Mouse (Mus musculus) kidney, embryonic 14.5 days (tissue): ENCODE data around the gene Camta1. TPM values are rescaled to one million over a fixed set of nuclear protein-coding genes. Genes with fewer than 3 reads are reported as not detected.

Source experiments
- ATAC-seq: fragments of 200-750 bp; cut with Nextera tagmentation; 2 replicates; pipeline ENCODE4 v1.8.0; 2017; ENCODE audit warnings: moderate number of reproducible peaks, mild to moderate bottlenecking, moderate TSS enrichment, moderate library complexity; ENCODE audit not compliant: low FRiP score, low TSS enrichment
- H3K27ac ChIP-seq: fragments of 300-500 bp; sonication (generic); 2 replicates; pipeline ENCODE4 v1.5.1; 2014; ENCODE audit warnings: low read depth, mild to moderate bottlenecking, low read length, moderate library complexity, mixed read lengths
- H3K27me3 ChIP-seq: fragments of 300-500 bp; sonication (generic); 2 replicates; pipeline ENCODE4 v1.6.1; 2014; ENCODE audit warnings: mild to moderate bottlenecking, low read length; ENCODE audit not compliant: control insufficient read depth, insufficient read depth
- H3K36me3 ChIP-seq: fragments of 300-500 bp; sonication (generic); 2 replicates; pipeline ENCODE4 v1.6.1; 2014; ENCODE audit warnings: low read length, mixed read lengths; ENCODE audit not compliant: control insufficient read depth, insufficient read depth
- H3K4me1 ChIP-seq: fragments of 300-500 bp; sonication (generic); 2 replicates; pipeline ENCODE4 v1.6.1; 2014; ENCODE audit warnings: low read length, mixed read lengths; ENCODE audit not compliant: control insufficient read depth, insufficient read depth
- H3K4me2 ChIP-seq: fragments of 300-500 bp; sonication (generic); replicated peaks from 2 replicates; pipeline ENCODE4 v1.6.1; 2014; ENCODE audit warnings: low read depth, mild to moderate bottlenecking, low read length
- H3K4me3 ChIP-seq: fragments of 300-500 bp; sonication (generic); 2 replicates; pipeline ENCODE4 v1.5.1; 2014; ENCODE audit warnings: mild to moderate bottlenecking, low read length
- H3K9ac ChIP-seq: fragments of 300-500 bp; sonication (generic); 2 replicates; pipeline ENCODE4 v1.6.1; 2014; ENCODE audit warnings: low read depth, mild to moderate bottlenecking, low read length, moderate library complexity
- H3K9me3 ChIP-seq: fragments of 300-500 bp; sonication (generic); 2 replicates; pipeline ENCODE4 v1.6.1; 2016; ENCODE audit warnings: low read length; ENCODE audit not compliant: control insufficient read depth
- WGBS: fragments of 180-500 bp; shearing (Covaris S2); extraction: QIAGEN DNeasy Blood & Tissue Kit; methylation state at CpG from one replicate; pipeline ENCODE4 v1.1.7; 2014; 5-methylcytosine and 5-hydroxymethylcytosine counted together
- polyA plus RNA-seq: library from polyadenylated mRNA; unstranded; fragments of >200 nt; fragmentation: Nextera tagmentation; extraction: Ambion mirVana; gene quantifications from 2 replicates; pipeline ENCODE4 v1.2.1, GENCODE M21; 2014

Gene Camta1
- polyA plus RNA-seq, 1 experiment from 2014 or later = 107 TPM

DNA sequence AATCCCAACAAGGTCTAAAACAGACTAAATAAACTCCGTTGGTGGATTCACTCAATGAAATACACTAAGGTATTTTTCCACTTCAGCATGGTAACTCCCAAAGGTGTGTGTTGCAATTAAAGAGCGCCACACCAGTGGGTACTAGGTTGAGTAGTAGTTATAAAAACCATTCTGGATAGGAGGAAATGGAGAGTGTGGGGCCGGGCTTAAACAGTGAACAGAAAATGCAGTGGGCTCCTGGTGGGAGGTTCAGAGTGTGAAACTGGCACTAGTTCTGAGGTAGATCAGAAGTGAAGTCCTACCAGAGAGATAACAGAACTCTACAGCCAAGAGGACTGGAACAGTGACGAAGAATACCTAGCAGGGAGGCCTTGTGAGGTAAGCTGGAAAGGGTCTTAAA, 803.0 kb downstream of the Camta1 start:
- no peaks in the 10 kb centered on the region for H3K27me3 ChIP-seq
- H3K9ac ChIP-seq = no peak overlapping the region
- 0 out of 2 replicates have a peak, but pooled peaks cover 6% of the 10 kb centered on the region for H3K4me1 ChIP-seq
- ATAC-seq = no peak
- peak overlapping the region; percentile 89; the same call in 1 of the 2 replicates for H3K4me3 ChIP-seq
- no peaks in the 10 kb centered on the region; the same call in 1 of the 2 replicates for H3K9me3 ChIP-seq
- peak overlapping the region; percentile 44; the same call in 1 of the 2 replicates for H3K4me2 ChIP-seq
- 86% methylated on average over 4 of the region's 4 CpGs for WGBS
- no peak overlapping the region for H3K27ac ChIP-seq
- peaks cover 9% of the 10 kb centered on the region; the same call in 1 of the 2 replicates for H3K36me3 ChIP-seq

DNA sequence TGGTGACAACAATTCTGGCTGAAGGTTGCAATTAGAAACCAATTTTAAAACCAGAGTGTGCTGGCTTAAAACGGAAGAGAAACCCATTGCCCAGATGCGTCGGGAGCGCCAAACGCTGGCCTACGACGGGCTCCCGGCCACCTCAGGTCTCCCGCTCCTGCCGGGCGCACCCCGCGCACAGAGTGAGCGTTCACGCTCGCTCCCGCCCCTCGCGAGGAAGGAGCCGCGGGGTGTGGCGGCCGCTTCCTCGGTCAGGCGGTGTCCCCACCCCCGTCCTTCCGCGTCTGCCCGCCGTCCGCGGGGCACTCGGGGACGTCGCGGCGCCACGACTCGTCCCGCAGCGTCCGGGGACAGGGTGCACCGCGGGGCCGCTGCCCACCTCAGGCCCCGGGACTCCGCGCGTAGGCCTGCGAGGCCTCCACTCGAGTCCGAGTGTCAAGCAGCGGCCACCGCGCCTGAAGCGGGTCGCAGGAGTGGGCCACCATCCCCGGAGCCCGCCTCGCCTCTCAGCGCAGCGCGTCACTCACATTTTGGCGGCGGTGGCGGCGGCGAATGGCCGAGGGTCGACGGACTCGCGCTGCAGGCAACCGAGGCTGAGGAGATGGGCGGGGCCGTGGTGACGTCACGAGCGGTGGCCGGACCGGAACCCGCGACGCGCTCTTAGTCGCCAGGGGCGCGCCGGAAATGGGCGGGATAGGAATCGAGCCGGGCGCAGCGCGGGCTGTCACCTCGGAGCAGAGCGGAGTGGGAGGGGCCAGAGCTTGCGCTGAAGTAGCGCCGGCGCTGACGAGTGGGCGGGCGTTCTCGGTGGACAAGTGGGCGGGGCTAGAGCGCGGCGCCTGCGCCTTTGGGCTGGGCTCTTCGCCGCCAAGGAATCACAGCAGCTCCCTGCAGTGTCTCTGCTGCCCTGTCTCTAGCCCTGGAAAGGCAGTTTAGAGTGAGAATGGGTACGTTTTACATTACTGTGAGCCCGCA, 804.0 kb downstream of the Camta1 start, which contains the start of gene Vamp3:
Gene Vamp3, minus strand, starts transcription at position 617 of the 975 bp plus-strand sequence.
- H3K9me3 ChIP-seq = no peaks in the 10 kb centered on the region; the same call in 1 of the 2 replicates
- H3K4me3 ChIP-seq = peak within 1 kb of the TSS; percentile 89
- no peaks in the 10 kb centered on the region for H3K27me3 ChIP-seq
- H3K4me1 ChIP-seq = 0 out of 2 replicates have a peak, but pooled peaks cover 6% of the 10 kb centered on the region
- H3K4me2 ChIP-seq = peak within 1 kb of the TSS; percentile 72
- H3K9ac ChIP-seq = peak within 1 kb of the TSS; percentile 92
- WGBS = under 1% methylated on average over 80 of the region's 114 CpGs
- H3K27ac ChIP-seq = peak within 1 kb of the TSS; percentile 88
- H3K36me3 ChIP-seq = peaks cover 13% of the 10 kb centered on the region; the same call in 1 of the 2 replicates
- ATAC-seq = peak; percentile 99

DNA sequence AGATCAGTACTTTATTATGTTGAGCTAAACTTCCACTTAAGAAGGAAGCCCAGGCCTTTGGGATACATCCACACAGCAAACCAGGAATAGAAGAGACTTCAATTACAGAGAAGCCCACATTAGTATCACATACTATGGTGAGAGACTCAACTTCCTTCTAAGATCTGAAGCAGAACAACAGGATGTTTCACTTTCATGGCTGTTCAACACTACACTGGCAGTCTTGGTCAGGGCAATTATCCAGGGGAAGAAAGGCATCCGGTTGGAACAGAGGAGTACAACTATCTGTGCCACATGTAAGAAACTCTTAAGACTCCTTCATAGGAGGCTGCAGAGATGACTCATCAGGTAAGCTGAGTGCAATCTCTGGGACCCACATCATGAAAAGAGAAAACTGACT, 810.5 kb downstream of the Camta1 start:
- no peak overlapping the region for H3K4me2 ChIP-seq

DNA sequence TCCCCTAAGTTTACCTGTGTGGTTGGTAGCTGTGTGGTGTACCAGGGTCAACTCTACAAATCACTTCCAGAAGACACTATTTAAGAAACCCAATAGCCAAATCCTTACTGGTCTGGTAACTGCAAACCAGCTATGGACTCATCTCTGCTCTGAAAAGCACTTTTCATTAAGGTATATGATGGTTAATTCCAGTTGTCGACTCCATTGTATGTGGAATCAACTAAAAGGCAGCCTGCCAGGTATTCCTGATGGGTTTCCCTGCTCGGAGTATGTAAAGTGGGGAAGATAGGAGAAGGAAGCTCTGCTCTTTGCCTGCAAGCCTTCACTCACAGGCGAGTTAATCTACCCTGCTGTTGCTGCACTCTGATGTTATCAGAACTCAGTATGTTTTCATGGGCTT, 815.2 kb downstream of the Camta1 start:
- Histone ChIP-seq H3K9me3 (no peaks in the 10 kb centered on the region), H3K4me1 (peaks cover 8% of the 10 kb centered on the region), H3K4me2 (no peak overlapping the region), H3K9ac (no peak overlapping the region), H3K27ac (no peak overlapping the region), H3K36me3 (peaks cover 30% of the 10 kb centered on the region; the same call in 1 of the 2 replicates), H3K4me3 (no peak overlapping the region), H3K27me3 (no peaks in the 10 kb centered on the region)
- ATAC-seq = no peak
- WGBS = 95% methylated on average over 3 of the region's 3 CpGs

More for the DNA sequence above, 810.5 kb downstream of the Camta1 start:
- Histone ChIP-seq H3K36me3 (peaks cover 48% of the 10 kb centered on the region; the same call in 1 of the 2 replicates), H3K27ac (no peak overlapping the region), H3K4me1 (0 out of 2 replicates have a peak, but pooled peaks cover 1% of the 10 kb centered on the region), H3K27me3 (no peaks in the 10 kb centered on the region), H3K9ac (no peak overlapping the region), H3K9me3 (no peaks in the 10 kb centered on the region), H3K4me3 (no peak overlapping the region)
- 78% methylated on average over 1 of the region's 1 CpGs for WGBS
- no peak for ATAC-seq

DNA sequence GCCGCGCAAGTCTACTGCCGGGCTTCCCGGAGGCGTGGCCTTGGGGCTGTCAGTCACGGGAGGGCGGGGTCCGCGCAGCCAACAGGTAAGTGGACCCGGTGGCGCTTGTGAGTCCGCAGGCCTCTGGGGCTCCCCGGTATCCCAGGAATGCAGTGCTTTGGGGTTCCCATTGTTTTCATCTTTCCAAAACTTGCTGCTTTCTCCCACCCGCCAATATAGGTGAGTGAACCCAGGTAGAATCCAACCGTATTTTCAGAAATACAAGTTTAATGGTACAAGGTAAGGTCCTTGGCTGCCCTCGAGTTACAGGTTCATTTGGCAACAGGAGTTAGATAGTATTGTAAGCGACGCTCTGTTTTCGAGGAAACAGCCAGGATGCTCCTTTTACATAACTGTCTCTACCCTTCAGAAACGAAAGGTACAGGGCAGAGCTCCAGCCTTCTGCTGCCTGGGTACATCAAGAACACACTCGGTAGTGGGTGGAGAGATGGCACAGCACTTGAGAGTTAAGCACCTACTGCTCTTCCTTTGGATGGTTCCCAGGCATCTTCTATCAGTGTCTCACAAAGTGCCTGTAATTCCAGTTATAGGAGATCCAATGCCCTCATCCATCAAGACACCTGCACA, 816.6 kb downstream of the Camta1 start:
- H3K27ac ChIP-seq = no peak overlapping the region
- ATAC-seq = no peak
- peak overlapping the region; percentile 99 for H3K4me2 ChIP-seq
- H3K9me3 ChIP-seq = no peaks in the 10 kb centered on the region
- 3% methylated on average over 21 of the region's 21 CpGs for WGBS
- H3K4me3 ChIP-seq = peak overlapping the region; percentile 61
- H3K36me3 ChIP-seq = peaks cover 25% of the 10 kb centered on the region; the same call in 1 of the 2 replicates
- H3K27me3 ChIP-seq = no peaks in the 10 kb centered on the region
- peak overlapping the region; percentile 37; the same call in 1 of the 2 replicates for H3K9ac ChIP-seq
- H3K4me1 ChIP-seq = peaks cover 8% of the 10 kb centered on the region

DNA sequence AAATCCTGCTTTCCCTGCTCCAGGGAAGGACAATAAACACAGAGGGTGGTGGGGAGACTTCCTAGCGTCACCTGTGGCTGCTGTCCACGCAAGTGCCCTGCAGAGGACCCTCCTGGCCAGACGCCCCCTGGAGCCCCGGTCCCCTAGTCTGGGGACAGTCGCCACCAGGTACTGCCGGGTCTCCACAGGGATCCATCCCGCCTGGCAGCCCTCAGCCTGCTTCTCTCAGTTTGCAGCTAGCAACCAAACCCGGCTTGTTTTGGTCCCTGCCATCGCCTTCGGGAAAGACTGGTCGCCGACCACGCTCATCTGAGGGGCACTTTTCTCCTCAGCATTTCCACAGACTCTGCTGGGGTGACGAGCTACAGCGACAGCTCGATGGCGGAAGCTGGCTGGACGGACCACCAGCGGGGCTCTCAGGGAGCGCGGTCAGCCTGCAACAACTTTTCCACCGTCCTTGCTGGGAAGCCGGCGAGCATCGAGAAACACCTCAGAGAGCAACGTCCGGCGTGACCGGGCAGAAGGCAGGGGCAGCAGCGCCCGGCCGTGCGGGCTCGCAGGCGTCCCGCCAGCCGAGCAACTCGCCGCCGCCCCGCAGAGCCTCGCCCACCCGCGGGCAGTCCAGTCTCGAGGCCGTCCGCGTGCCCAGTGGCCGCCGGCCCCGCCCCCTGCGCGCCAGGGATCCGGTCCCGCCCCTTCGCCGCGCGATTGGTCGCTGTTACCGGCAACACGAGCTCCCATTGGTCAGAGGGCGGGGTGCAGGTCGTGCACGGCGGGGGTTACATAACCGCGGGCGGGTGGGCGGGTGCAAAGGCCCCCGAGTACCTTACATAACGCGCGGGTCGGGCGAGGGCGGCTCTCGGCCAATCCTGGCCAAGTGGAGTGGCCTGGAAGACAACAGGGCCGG, 817.4 kb downstream of the Camta1 start, which contains the start of gene Per3:
Gene Per3, minus strand, starts transcription at position 629 of the 907 bp plus-strand sequence.
- peak; percentile 99 for ATAC-seq
- peaks cover 8% of the 10 kb centered on the region for H3K4me1 ChIP-seq
- H3K4me2 ChIP-seq = peak within 1 kb of the TSS; percentile 99
- WGBS = under 1% methylated on average over 73 of the region's 79 CpGs
- H3K27ac ChIP-seq = peak within 1 kb of the TSS; percentile 42; the same call in 1 of the 2 replicates
- no peaks in the 10 kb centered on the region for H3K9me3 ChIP-seq
- peak within 1 kb of the TSS; percentile 74 for H3K9ac ChIP-seq
- H3K27me3 ChIP-seq = no peaks in the 10 kb centered on the region
- H3K4me3 ChIP-seq = peak within 1 kb of the TSS; percentile 61
- peaks cover 18% of the 10 kb centered on the region; the same call in 1 of the 2 replicates for H3K36me3 ChIP-seq

DNA sequence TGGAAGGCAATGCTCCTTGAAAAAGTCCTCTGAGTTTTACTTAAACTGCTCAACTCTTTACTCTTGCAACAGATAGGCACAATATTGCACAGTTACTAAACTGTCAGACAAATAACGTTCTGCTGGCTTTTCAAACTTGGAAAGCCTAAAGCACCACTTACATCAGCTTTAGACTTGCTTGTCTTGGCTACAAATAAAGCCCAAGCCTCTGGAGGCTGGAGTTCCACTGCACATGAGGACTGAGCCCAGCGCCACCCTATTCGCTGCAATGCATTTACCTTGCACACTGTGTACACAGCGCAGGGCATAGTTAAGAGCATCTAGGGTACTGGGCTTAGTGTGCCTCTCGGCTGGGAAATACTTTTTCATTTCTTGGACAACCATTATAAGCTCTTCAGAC, 818.4 kb downstream of the Camta1 start:
- Histone ChIP-seq H3K4me1 (peaks cover 8% of the 10 kb centered on the region), H3K9ac (peak overlapping the region; percentile 74; the same call in 1 of the 2 replicates), H3K27me3 (no peaks in the 10 kb centered on the region), H3K9me3 (no peaks in the 10 kb centered on the region), H3K4me3 (peak overlapping the region; percentile 61), H3K36me3 (peaks cover 10% of the 10 kb centered on the region; the same call in 1 of the 2 replicates), H3K27ac (no peak overlapping the region), H3K4me2 (peak overlapping the region; percentile 99)
- no peak for ATAC-seq
- WGBS = 40% methylated on average over 5 of the region's 5 CpGs

DNA sequence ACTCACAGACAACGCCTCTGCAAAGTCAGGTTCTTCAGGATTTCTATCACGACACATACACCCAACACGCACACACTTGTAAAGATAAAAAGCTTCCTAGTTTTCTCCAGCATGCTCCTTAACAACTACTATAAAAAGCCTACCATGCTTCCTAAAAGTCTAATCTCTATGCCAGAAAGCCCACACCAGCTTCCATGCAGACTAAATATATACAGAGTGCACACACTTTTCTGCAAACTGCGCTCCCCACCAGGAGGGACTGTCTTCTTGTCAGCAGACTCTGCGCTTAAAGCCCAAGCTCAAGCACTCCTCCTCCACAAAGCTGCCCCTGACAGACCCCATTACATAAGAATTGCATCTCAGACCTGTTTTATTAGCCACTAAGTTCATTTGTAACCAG, 820.2 kb downstream of the Camta1 start:
- peaks cover 8% of the 10 kb centered on the region for H3K4me1 ChIP-seq
- H3K4me3 ChIP-seq = no peak overlapping the region
- ATAC-seq = no peak
- no peak overlapping the region; the same call in 1 of the 2 replicates for H3K9ac ChIP-seq
- 89% methylated on average over 5 of the region's 5 CpGs for WGBS
- H3K36me3 ChIP-seq = no peaks in the 10 kb centered on the region
- no peak overlapping the region for H3K4me2 ChIP-seq
- no peaks in the 10 kb centered on the region for H3K27me3 ChIP-seq
- H3K27ac ChIP-seq = no peak overlapping the region
- H3K9me3 ChIP-seq = no peaks in the 10 kb centered on the region
